Mouse (Mus musculus): ENCODE measurements around the gene Stard3nl.

Stard3nl gene

DNA sequence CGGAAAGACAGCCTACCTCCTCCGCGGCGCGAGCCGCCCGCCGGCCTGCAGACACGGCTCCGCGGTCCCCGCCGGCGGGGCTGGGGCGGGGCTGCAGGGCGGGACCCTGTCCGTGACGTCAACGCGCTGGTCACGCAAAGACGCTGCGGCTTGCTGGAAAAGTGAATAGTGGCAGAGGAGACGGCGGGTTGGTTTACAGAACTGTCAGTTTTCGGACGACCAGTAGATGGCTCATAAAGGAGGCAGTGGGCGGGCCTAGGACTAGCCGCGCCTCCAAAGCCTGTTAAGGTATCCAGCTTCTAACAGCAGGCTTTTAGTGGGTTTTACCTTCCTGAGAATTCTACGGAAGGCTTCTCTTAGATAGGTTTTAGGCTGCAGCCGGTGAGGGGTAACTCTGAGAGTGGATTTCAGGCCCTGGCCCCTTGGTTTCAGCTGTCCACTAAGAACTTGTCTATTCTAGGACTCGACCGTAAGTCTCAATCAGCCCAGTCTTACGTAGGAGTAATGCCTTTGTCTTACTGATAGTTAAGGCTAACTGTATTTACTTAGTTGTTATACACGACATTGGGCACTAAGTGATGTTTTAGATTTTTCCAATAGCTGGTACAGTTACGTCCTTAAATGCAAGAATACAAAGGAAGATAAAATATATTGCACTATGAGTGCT, at the start of gene Stard3nl:
TSS of gene Stard3nl (minus strand) at position 108 of the 667 bp plus-strand sequence.
- peak; percentile 97 for DNase-seq (ENCODE audit: low spot score)

GRCm38 (mm10) chr13:19438040-19438439, 42.4 kb upstream of the Stard3nl start:
- peak; percentile 8 for DNase-seq (ENCODE audit: low spot score)

DNA sequence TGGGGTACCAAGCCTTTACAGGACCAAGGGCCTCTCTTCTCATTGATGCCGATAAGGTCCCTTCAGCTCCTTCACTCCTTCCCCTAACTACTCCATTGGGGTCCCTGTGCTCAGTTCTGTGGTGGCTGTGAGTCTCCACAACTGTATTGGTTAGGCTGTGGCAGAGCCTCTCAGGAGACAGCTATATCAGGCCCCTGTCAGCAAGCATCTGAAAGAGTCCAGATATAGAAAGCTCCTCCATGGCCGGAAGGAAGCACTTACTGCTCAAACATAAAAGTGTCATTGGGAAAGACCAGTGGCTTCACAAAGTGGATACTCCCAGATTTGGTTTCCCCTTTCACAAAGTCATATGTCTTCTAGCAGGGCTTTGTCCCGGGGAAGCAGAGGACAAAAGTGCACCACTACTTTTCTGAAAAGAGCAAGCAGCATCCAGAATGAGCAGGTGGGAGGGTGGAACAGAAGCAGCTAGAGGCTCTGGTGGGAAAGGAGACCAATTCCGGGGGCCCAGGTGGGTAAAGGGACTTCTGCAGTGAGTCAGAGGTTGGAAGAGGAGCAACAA, 34.3 kb upstream of the Stard3nl start:
- DNase-seq (ENCODE audit: low spot score): no peak

DNA sequence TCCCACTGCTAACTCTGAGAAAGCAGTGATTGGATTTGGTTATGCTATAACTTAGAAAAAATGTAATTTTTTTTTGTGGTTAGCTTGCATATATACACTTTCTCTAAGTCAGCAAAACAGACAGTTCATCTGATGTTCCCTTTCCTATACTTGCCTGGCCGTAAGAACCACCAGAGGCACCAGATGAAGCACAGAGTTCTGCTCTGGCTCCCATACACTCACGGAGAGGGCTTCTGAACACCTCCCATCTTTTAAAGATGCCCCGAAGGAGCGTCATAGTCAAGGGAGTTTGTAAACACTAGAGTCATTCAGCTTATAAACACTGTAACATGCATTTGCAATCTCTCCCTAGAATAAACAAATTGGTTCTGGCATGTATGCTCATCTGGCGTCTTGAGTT, 32.5 kb upstream of the Stard3nl start:
- DNase-seq (ENCODE audit: low spot score): no peak

GRCm38 (mm10) chr13:19424563-19424962, 29.0 kb upstream of the Stard3nl start:
- DNase-seq (ENCODE audit: low spot score): no peak

GRCm38 (mm10) chr13:19422521-19422920, 26.9 kb upstream of the Stard3nl start:
- no peak for DNase-seq (ENCODE audit: low spot score)

GRCm38 (mm10) chr13:19417885-19418521, 22.4 kb upstream of the Stard3nl start:
- DNase-seq (ENCODE audit: low spot score): no peak

GRCm38 (mm10) chr13:19415894-19416531, 20.4 kb upstream of the Stard3nl start:
- DNase-seq (ENCODE audit: low spot score): no peak

- no peak for DNase-seq (ENCODE audit: low spot score)
These were observed 19.7 kb upstream of the Stard3nl start for GRCm38 (mm10) chr13:19415337-19415736.

GRCm38 (mm10) chr13:19412334-19412939, 16.8 kb upstream of the Stard3nl start:
- DNase-seq (ENCODE audit: low spot score): no peak

DNA sequence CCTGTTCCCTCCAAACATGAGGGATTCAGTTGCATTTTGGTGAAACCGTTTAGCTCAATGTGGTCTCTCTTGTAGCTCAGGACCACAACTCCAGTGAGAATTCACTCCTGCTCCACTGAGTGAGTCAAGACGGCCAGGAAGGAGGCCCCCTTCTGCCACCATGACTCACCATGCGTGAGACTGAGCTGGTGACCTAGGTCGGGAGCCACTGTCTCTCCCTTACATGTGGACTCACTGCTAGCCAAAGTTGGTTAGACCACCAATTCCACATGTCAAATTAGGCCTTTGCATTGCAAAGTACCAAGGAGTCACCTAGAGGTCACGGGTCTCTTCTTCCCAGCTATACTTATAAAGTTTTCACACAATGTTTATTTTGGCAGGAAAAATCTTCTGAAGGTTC, 16.3 kb upstream of the Stard3nl start:
- DNase-seq (ENCODE audit: low spot score): no peak

DNA sequence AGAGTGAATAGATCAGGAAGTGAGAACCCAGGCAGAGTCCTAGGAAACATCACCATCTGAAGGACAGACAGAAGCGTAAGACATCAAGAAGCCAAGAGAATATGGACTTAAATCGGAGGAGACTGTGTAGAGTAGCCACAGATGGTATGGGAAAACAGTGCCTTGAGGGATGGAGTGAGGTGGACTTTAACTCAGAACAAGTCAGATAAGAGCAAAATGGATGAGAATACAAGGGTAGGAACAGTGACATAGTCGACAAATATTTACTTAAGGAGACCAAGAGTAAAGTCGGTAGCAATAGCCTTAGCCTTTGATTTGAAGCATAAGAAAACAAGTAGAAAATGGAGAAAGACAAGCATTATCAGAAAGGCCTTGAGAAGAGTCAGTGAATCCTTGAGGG, 15.1 kb upstream of the Stard3nl start:
- no peak for DNase-seq (ENCODE audit: low spot score)

- no peak for DNase-seq (ENCODE audit: low spot score)
These were observed 12.4 kb upstream of the Stard3nl start for GRCm38 (mm10) chr13:19407953-19408352.

DNA sequence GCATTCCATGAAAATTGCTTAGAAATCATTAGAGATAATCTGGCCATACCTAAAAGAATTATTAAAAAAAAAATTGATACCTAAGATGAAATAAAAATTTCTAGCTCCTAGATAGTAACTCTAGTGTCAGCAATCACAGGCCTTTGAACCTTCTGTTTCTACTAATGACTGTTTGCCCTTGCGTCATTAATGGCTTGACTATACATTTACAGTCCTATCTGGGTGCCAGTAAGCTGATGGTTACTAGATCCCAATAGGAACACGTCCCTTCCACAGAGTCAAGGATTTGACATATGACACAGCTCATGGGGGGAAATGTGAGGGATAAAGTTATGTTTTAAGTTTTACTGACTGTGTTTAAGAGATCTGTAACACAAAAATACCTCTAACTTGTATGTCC, 9.0 kb upstream of the Stard3nl start:
- no peak for DNase-seq (ENCODE audit: low spot score)

- peak; percentile 30 for DNase-seq (ENCODE audit: low spot score)
These were observed 552 bp downstream of the Stard3nl start for GRCm38 (mm10) chr13:19394798-19395687.

DNA sequence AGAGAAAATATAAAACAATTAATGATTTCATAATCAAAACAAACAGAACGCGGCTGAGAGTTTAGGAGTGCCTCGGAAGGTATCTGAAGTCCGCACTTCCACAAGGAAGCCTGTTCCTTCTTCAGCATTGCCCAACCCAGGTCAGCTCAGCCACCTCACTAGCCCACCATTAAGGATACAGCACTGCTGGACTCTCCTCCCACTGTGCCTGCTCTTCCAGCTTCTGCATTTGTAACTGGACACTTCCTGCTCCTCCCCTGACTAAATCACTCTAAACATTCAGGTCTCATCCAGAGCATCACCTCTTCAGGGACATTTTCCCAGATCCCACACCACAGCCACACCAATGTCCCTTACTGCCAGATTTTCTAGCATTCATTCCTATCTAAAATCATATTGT, 1.4 kb downstream of the Stard3nl start:
- no peak for DNase-seq (ENCODE audit: low spot score)

- no peak for DNase-seq (ENCODE audit: low spot score)
These were observed 1.9 kb downstream of the Stard3nl start for GRCm38 (mm10) chr13:19393731-19394130.

DNA sequence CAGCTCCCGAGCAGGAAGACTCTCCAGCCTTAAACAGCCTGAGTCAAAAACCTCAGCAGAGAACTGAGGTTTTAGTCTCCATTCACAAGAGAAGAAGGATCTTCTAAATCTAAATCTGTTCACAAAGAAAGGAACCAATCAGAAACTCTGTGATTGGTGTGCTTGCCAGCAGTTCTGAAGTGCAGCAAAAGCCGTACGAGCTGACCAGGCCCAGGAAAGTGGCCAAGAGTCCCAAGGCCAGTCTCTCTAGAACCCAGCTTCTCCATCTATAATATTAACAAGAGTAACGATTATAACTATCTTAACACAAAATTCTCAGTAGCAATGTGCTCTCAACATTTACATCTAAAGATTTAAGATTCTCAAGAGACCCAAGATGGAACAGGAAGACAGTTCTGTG, 4.0 kb downstream of the Stard3nl start:
- no peak for DNase-seq (ENCODE audit: low spot score)

- no peak for DNase-seq (ENCODE audit: low spot score)
These were observed 5.3 kb downstream of the Stard3nl start for GRCm38 (mm10) chr13:19390296-19390695.

GRCm38 (mm10) chr13:19389896-19390295, 5.7 kb downstream of the Stard3nl start:
- no peak for DNase-seq (ENCODE audit: low spot score)

DNA sequence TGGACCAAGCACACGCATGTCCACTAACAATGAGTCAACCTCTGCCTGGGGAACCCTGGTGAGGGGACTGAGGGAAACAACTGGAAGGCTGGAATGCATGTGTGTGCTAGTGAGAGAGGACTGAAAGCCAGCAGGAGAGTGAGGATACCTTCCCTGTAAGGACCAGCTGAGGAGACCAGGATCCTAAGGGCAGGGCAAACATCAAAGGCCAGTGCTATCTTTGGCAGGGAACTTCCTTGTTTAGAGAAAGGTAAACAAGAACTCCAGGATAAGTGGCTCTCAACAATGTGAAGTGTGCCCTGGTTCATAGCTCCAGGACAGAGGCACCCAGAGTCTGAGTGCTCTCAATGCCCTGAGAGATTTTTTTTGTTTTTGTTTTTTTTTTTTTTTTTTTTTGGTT, 6.2 kb downstream of the Stard3nl start:
- no peak for DNase-seq (ENCODE audit: low spot score)

GRCm38 (mm10) chr13:19385226-19385625, 10.4 kb downstream of the Stard3nl start:
- DNase-seq (ENCODE audit: low spot score): no peak

Measured in adipocyte (in vitro differentiated cells).